Mouse (Mus musculus) heart, postnatal 36 days (tissue): ENCODE measurements around the gene Ube2j1. TPM values are rescaled to one million over a fixed set of nuclear protein-coding genes. Genes with fewer than 3 reads are reported as not detected.

Source experiments
- DNase-seq, 2 experiments: peaks; one replicate each; pipeline ENCODE4 v3.0.0; 2021 to 2022
- intact Hi-C: fragments of 180-260 bp; cut with DNase I; formaldehyde crosslinking; loops from one replicate; pipeline ENCODE4 v1.15.1; 2025
- total RNA-seq, 2 experiments: library from RNA; stranded (reverse); gene quantifications; 2 replicates each; pipeline ENCODE4 v1.2.3; 2021

Ube2j1 gene
- total RNA-seq, 2 experiments from 2014 or later, result 41.6 to 42.5 TPM

GRCm38 (mm10) chr4:33067331-33067730 lies 36.1 kb downstream of the Ube2j1 start:
- DNase-seq, result no peak
- intact Hi-C loops, result no loop called here

DNA sequence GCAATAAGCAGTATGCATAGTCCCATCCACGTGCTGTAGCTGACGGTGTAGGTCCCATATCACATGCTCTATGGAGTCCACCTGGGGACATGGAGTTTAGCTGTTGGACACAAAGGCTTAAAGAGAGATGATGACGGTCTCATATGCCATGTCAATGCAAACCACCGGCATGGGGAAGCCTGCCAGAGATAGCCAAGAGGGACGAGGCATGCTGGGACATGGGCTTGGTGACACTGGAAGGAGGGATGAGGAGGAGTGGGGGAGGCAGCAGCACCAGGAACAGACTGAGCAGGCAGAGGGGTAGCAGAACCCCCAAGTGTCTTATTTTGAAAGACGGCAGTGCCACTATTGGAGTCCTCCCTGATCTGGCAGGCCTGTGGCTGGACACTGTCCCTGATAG lies 36.6 kb downstream of the Ube2j1 start:
- no peak for DNase-seq
- intact Hi-C loops, result no loop called here

DNA sequence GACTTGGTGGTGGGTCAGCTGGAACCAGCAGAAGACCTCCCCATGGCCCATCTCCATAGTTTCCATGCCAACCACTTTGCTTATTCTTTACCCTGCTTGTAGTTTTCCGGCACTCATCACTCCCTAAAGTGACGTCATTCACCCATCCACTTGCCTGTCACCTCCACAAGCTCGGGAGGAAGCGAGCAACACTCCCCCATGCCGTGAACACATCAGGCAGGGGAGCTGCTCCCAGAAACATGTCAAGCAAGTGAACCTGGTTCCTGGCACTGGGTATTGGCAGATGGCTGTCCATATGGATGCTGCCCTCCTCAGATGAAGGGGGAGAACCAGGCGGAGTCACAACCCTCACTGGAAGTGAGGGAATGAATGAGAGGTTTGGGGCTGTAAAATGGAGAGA lies 37.7 kb downstream of the Ube2j1 start:
- no peak for DNase-seq
- intact Hi-C loops, result no loop called here

DNA sequence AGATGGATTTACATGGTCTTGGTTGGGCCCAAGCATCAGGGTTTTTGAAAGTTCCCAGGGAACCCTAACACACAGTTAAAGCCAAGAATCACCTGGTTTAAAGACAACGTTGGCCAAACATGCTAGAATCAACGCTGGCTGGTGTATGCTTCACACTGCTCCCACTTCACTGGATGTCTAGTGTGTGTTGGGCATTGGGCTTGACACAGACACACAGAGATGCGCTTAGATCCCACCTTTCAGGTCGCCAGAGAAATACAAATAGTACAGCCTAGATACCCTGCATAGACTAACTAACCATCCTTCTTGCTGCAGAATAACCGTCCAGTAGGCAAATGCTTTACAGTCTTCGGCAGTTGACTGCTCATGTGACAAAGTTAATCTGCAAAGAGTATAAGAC lies 39.1 kb downstream of the Ube2j1 start:
- no peak for DNase-seq
- intact Hi-C loops, result no loop called here

- no peak for DNase-seq
- intact Hi-C loops, result no loop called here
Measured at GRCm38 (mm10) chr4:33071337-33071736, 40.1 kb downstream of the Ube2j1 start.

DNA sequence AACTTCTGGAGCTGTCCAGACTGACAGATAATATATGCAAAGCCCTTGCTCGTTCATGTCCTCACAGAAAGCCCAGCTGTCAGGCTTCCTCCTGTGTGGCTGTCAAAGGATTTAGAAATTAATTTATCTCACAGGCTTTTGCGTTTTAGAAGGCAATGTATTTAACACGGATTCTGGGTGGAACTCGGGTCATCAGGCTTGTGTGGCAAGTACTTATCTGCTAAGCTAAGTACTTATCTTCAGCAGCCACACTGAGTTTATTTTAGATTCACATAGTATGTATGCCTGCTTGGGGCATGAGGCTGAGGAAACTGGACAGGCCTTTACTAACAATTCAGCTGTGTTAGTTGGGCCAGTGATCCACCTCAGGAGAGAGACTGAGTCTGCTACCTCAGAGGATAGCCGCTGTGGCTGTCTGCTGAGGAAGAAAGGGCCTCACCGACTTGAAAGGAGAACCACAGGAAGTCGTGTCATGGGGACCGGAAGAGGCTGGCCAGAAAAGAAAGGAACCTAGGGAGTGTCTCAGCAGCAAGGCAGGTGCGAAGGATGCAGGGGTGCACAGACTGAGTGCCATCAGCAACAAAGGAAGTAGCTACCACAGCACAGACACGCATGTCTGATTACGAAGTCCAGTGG lies 41.4 kb downstream of the Ube2j1 start:
- DNase-seq, result no peak
- intact Hi-C loops, result no loop called here

GRCm38 (mm10) chr4:33074406-33074805 lies 43.2 kb downstream of the Ube2j1 start:
- DNase-seq, result no peak
- intact Hi-C loops, result no loop called here

DNA sequence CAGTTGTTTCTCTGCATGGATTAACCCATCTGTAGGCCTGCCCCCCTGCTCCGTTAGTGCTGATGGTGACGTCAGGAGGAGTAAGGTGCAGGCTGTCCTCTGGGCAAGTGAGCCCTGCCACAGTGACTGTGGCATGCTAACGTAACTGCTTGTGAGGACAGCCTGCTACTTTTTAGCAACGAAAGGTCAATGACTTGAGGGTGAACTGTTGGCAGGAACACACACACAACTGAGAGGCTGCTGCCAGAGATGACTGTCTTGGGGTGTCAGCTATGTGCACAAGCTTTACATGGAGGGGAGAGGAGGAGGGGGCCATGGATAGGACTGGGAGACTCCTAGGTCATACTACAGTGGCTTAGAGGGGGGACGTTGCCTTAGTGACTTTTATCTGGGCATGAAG lies 43.6 kb downstream of the Ube2j1 start:
- intact Hi-C loops, result no loop called here
- no peak for DNase-seq

GRCm38 (mm10) chr4:33075776-33076524 lies 44.7 kb downstream of the Ube2j1 start:
- no peak for DNase-seq
- intact Hi-C loops, result no loop called here

- DNase-seq, result no peak
- intact Hi-C loops, result no loop called here
Measured at GRCm38 (mm10) chr4:33077161-33077560, 45.9 kb downstream of the Ube2j1 start.

GRCm38 (mm10) chr4:33077724-33078123 lies 46.5 kb downstream of the Ube2j1 start:
- intact Hi-C loops, result no loop called here
- DNase-seq, result no peak

DNA sequence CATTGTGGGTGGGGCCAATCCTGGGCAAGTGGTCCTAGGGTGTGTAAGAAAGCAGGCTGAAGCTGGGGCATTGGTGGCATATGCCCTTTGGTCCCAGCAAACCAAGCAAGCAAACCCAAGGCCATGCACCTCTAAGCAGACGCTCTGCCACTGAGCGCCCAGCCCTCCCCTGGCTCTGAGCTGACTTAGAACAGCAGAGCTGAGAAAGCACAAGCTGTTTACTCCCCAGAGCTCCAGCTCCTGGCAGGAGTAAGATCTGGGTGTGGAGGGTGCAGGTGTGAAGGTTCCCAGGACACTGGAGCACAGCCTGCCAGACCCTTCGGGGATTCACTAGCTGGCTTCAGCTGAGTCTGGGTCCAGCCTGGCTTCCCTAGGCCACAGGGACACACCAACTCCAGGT lies 47.3 kb downstream of the Ube2j1 start:
- no peak for DNase-seq
- intact Hi-C loops, result no loop called here

GRCm38 (mm10) chr4:33099118-33099694 lies 68.0 kb downstream of the Ube2j1 start:
- DNase-seq, result no peak

More at GRCm38 (mm10) chr4:33099118-33099694, 68.0 kb downstream of the Ube2j1 start:
- intact Hi-C loops, result no loop called here

Other genes with a start within 250 kb of the Ube2j1 start
- gene Lyrm2, start 231.2 kb upstream of the Ube2j1 start, total RNA-seq, result 10 to 100 TPM; 38.4 to 38.7 TPM
- gene Ankrd6, start 80.6 kb upstream of the Ube2j1 start, total RNA-seq, result 1 to 10 TPM; 3.6 to 7.4 TPM
- gene Rragd, start 48.4 kb upstream of the Ube2j1 start, total RNA-seq, result 10 to 100 TPM; 89.1 to 92.1 TPM
- gene Gabrr2, start 31.6 kb downstream of the Ube2j1 start, total RNA-seq, result 1 to 10 TPM; 1.1 to 1.9 TPM
- gene Gabrr1, start 101.1 kb downstream of the Ube2j1 start, total RNA-seq, result under 1 TPM; 0.33 to 0.42 TPM
- 10 to 100 TPM; 55.9 to 62.9 TPM for gene Pm20d2, start 158.3 kb downstream of the Ube2j1 start, total RNA-seq
- gene Srsf12, start 177.6 kb downstream of the Ube2j1 start, total RNA-seq, result not detected